Mouse (Mus musculus) cerebellum, adult 9-10 months (tissue): ENCODE measurements around the gene Ebf1.

Source experiments
- DNase-seq: peaks from one replicate; pipeline ENCODE4 v3.0.0; 2022

Gene Ebf1

GRCm38 (mm10) chr11:44741042-44741491, 124.0 kb downstream of the Ebf1 start:
- no peak for DNase-seq

GRCm38 (mm10) chr11:44744446-44744845, 127.3 kb downstream of the Ebf1 start:
- DNase-seq, result no peak

- DNase-seq, result no peak
Observed at GRCm38 (mm10) chr11:44745946-44746345, 128.8 kb downstream of the Ebf1 start.

- DNase-seq, result no peak
Observed at GRCm38 (mm10) chr11:44746731-44747130, 129.6 kb downstream of the Ebf1 start.

GRCm38 (mm10) chr11:44749309-44749708, 132.2 kb downstream of the Ebf1 start:
- DNase-seq, result no peak

- no peak for DNase-seq
Observed at GRCm38 (mm10) chr11:44754336-44754735, 137.2 kb downstream of the Ebf1 start.

- DNase-seq, result no peak
Observed at GRCm38 (mm10) chr11:44756321-44756720, 139.2 kb downstream of the Ebf1 start.

GRCm38 (mm10) chr11:44758857-44759256, 141.7 kb downstream of the Ebf1 start:
- no peak for DNase-seq

- DNase-seq, result no peak
Observed at GRCm38 (mm10) chr11:44761128-44761996, 144.2 kb downstream of the Ebf1 start.

- no peak for DNase-seq
Observed at GRCm38 (mm10) chr11:44763992-44764835, 147.1 kb downstream of the Ebf1 start.

- DNase-seq, result no peak
Observed at GRCm38 (mm10) chr11:44764988-44765387, 147.9 kb downstream of the Ebf1 start.

GRCm38 (mm10) chr11:44766246-44766645, 149.1 kb downstream of the Ebf1 start:
- no peak for DNase-seq

- DNase-seq, result no peak
Observed at GRCm38 (mm10) chr11:44767322-44767721, 150.2 kb downstream of the Ebf1 start.

GRCm38 (mm10) chr11:44768346-44768745, 151.2 kb downstream of the Ebf1 start:
- DNase-seq, result no peak

GRCm38 (mm10) chr11:44770989-44771564, 154.0 kb downstream of the Ebf1 start:
- DNase-seq, result no peak

GRCm38 (mm10) chr11:44774411-44774810, 157.3 kb downstream of the Ebf1 start:
- DNase-seq, result no peak

GRCm38 (mm10) chr11:44775549-44775948, 158.4 kb downstream of the Ebf1 start:
- no peak for DNase-seq

GRCm38 (mm10) chr11:44776556-44776955, 159.4 kb downstream of the Ebf1 start:
- peak; percentile 70 for DNase-seq

- DNase-seq, result no peak
Observed at GRCm38 (mm10) chr11:44777331-44778310, 160.5 kb downstream of the Ebf1 start.

GRCm38 (mm10) chr11:44779030-44779429, 161.9 kb downstream of the Ebf1 start:
- no peak for DNase-seq

- no peak for DNase-seq
Observed at GRCm38 (mm10) chr11:44784255-44785029, 167.3 kb downstream of the Ebf1 start.
